Mouse (Mus musculus) bone marrow macrophage, adult 2 months (primary cell): ENCODE results near the gene Armh2. TPM values are rescaled to one million over a fixed set of nuclear protein-coding genes. Genes with fewer than 3 reads are reported as not detected.

Source experiments
- H3K27ac ChIP-seq: 2 replicates; pipeline ENCODE4 v1.5.1; 2012; ENCODE audit warnings: low read depth, low read length; ENCODE audit not compliant: insufficient read depth
- H3K4me1 ChIP-seq: 2 replicates; pipeline ENCODE4 v1.6.1; 2012; ENCODE audit warnings: low read length; ENCODE audit not compliant: control insufficient read depth, insufficient read depth
- H3K4me3 ChIP-seq: 2 replicates; pipeline ENCODE4 v1.5.1; 2012; ENCODE audit warnings: mild to moderate bottlenecking, low read length, moderate library complexity; ENCODE audit not compliant: insufficient read depth
- CTCF ChIP-seq: IDR thresholded peaks from 2 replicates; pipeline ENCODE4 v1.5.1; 2012; ENCODE audit warnings: low read depth, mild to moderate bottlenecking, low read length, moderate library complexity
- POLR2A ChIP-seq: IDR thresholded peaks from 2 replicates; pipeline ENCODE4 v1.6.1; 2012; ENCODE audit warnings: mild to moderate bottlenecking, low read depth, low read length, borderline replicate concordance
- polyA plus RNA-seq: library from polyadenylated mRNA; stranded (reverse); fragments of >200 nt; gene quantifications from 2 replicates; pipeline ENCODE4 v1.2.4, GENCODE M21; 2012; ENCODE audit not compliant: missing spikeins, insufficient read depth, insufficient read length

Armh2 gene
- polyA plus RNA-seq, 1 experiment, result not detected

- no peak overlapping the region for H3K4me3 ChIP-seq
- H3K4me1 ChIP-seq, result peaks cover 3% of the 10 kb centered on the region; the same call in 1 of the 2 replicates
- TF ChIP-seq POLR2A, result no peak
- TF ChIP-seq CTCF, result no peak
- no peak overlapping the region for H3K27ac ChIP-seq
Measured at GRCm38 (mm10) chr13:24715601-24716000, 25.4 kb upstream of the Armh2 start.

DNA sequence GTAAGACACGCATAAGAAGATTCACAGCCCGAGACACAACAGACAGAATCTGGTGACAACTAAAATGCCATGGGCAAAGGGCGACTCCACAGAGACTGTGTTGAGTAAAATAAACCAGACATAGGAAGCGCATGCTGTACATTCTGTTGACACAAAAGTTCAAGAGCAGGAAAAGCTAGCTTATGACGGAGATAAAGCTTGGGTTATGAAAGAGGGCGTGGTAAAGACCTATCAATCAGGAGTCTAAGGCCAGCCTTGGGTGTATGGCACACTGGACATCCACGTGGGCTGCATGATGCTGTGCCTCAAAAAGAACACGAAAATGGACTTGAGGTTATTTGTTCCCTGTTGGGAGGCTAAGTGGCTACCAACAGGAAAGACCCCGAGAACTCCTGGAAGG lies 24.6 kb upstream of the Armh2 start:
- no peak overlapping the region for H3K27ac ChIP-seq
- peaks cover 2% of the 10 kb centered on the region; the same call in 1 of the 2 replicates for H3K4me1 ChIP-seq
- H3K4me3 ChIP-seq, result no peak overlapping the region
- TF ChIP-seq POLR2A, result no peak
- TF ChIP-seq CTCF, result no peak

GRCm38 (mm10) chr13:24717677-24718076 lies 23.4 kb upstream of the Armh2 start:
- H3K4me1 ChIP-seq, result peaks cover 6% of the 10 kb centered on the region; the same call in 1 of the 2 replicates
- H3K27ac ChIP-seq, result no peak overlapping the region
- H3K4me3 ChIP-seq, result no peak overlapping the region
- no peak for TF ChIP-seq CTCF

- no peak overlapping the region for H3K4me3 ChIP-seq
- peaks cover 8% of the 10 kb centered on the region; the same call in 1 of the 2 replicates for H3K4me1 ChIP-seq
- no peak overlapping the region for H3K27ac ChIP-seq
- TF ChIP-seq POLR2A (no peak), CTCF (no peak)
Measured at GRCm38 (mm10) chr13:24721502-24721901, 19.5 kb upstream of the Armh2 start.

DNA sequence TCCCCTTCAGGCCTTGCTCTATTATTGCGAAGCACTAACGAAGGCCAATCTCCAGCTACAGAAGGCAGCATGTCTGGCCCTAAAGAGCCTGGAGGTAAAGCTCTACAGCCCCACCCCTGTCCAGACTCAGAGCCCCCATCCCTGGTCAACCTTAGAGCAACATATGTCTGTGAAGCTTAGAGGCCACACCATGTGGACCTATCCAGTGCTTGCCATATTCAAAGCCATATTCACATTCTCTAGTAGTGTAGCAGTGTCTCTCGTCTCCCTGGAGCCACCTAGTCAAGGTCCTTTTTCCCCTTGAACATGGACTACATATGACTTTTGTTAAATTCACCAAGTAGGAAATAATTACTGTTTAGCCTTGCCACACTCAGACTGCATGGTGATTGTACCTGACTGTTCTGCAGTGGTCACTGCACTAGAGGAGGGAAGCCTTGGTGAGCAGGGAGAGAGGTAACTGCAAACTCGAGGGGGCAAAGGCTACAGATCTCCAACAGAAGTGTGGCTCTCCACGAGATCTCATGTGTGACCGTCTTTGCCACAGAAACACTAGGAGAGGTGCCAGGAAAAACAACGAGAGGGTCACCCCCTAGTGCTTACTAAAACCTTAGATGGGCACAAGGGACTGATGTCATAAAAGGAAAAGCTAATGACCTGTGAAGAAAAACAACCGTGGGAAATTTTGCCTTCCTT lies 17.2 kb upstream of the Armh2 start:
- Histone ChIP-seq H3K4me3 (no peak overlapping the region), H3K4me1 (peaks cover 8% of the 10 kb centered on the region; the same call in 1 of the 2 replicates), H3K27ac (no peak overlapping the region)
- TF ChIP-seq POLR2A (no peak), CTCF (no peak)

DNA sequence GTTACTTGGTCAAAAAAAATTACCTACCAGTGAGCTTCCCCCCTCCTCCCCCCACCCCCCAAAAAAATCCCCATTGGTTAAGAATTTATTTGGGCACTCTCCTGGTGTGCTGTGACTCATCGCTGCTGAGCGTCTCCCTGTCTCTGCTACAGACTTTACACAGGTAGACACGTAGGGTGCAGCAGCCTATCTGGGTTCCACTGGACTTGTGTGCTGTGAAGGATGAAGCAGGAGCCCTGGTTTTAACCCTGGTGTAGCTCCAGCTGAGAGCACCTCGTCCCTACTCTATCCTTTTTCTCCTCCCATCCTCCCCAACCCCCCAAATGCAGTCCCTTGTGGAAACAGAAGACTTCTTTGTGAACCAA lies 16.7 kb upstream of the Armh2 start:
- TF ChIP-seq POLR2A, result no peak
- no peak for TF ChIP-seq CTCF

DNA sequence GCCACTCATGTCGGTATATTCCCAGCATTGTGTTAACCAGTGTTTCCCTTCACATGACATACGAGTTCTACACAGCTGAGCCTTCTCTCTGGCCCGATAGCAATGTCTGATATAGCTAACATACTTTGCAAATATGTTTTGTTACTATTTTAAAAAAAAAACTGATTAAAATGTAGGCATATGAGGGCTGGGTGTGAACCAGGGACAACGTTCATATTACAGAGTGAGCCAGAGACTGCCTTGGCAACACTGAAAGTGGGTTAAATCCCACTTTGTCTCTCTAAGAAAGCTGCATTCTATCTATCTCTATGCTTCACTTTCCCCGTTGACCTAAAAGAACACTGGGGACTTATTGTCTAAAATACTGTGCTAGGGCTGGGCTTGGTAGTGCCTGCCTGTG lies 11.9 kb upstream of the Armh2 start:
- Histone ChIP-seq H3K4me1 (no peaks in the 10 kb centered on the region), H3K27ac (no peak overlapping the region), H3K4me3 (no peak overlapping the region)
- TF ChIP-seq POLR2A (no peak), CTCF (no peak)

More for the DNA sequence above, 16.7 kb upstream of the Armh2 start:
- no peak overlapping the region for H3K4me3 ChIP-seq
- H3K4me1 ChIP-seq, result peaks cover 8% of the 10 kb centered on the region; the same call in 1 of the 2 replicates
- H3K27ac ChIP-seq, result no peak overlapping the region

- Histone ChIP-seq H3K4me1 (no peaks in the 10 kb centered on the region), H3K4me3 (no peak overlapping the region), H3K27ac (no peak overlapping the region)
- no peak for TF ChIP-seq POLR2A
- no peak for TF ChIP-seq CTCF
Measured at GRCm38 (mm10) chr13:24734502-24734901, 6.5 kb upstream of the Armh2 start.

DNA sequence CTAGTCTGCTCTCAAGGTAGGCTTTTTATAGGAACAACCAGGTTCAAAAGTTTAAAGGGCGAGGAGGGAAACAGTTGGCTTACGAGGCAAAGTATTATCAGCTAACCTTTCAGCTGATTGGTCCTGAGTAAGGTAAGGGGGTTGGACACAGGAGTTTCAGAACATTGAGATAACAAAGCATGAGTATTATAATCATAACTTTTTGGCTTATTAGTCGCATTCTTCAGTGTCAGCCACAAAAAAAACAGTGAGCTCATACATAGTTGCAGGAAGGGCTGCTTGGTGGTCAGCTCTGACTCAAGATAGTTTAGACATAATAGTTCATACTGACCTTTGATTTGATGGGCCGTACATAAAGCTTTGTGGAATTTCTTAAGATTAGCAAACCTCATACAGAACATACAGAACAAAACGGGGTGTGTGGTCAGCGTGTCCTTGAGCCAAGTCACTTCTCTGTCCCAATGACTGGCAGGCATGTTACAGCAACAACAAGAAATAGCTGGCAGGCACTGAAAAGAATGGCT lies 5.4 kb upstream of the Armh2 start:
- no peak overlapping the region for H3K4me3 ChIP-seq
- no peak overlapping the region for H3K27ac ChIP-seq
- no peak for TF ChIP-seq POLR2A
- no peak for TF ChIP-seq CTCF
- H3K4me1 ChIP-seq, result no peaks in the 10 kb centered on the region

DNA sequence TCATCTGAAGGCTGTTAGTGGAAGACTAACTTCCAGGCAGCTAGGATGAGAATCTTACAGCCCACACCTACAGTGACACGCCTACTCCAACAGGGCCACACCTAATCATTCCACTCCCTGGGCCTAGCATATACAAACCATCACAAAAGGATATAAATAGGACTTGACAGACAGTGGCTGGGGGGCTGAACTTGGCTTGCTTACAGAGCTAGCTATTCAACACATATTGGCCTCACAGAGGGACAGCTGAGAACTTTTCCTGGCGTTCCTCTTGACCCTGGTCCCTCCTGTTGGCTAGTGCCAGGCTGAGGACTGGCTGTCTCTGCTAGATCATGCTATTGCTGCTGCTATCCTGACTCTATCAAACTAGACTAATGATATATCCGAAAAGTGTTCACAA lies 6.8 kb downstream of the Armh2 start:
- H3K4me1 ChIP-seq, result no peaks in the 10 kb centered on the region
- no peak overlapping the region for H3K4me3 ChIP-seq
- no peak for TF ChIP-seq POLR2A
- H3K27ac ChIP-seq, result no peak overlapping the region
